Mouse (Mus musculus): Measurements from ENCODE around the gene Slc6a18.

- TF ChIP-seq MEF2A (IDR thresholded peaks at IDR 0.05; ENCODE audit: extremely low read depth, insufficient replicate concordance, low read depth, low read length, poor library complexity, severe bottlenecking) (no peak), HCFC1 (IDR thresholded peaks at IDR 0.05; ENCODE audit: low read depth, low read length) (no peak)
Observed at GRCm38 (mm10) chr13:73679311-73679710, 1.5 kb upstream of the Slc6a18 start.

Data from MEL (cell line).